Mouse (Mus musculus) liver, embryonic 14.5 days (tissue): ENCODE data around the gene Tm2d3.
A peak's percentile ranks its signal among the peaks of the same experiment; 100 is the strongest.

Experiments
- CTCF ChIP-seq: IDR thresholded peaks from 2 replicates; pipeline ENCODE4 v1.5.1; 2016; ENCODE audit warnings: antibody characterized with exemption, low read depth, control low read depth
- EP300 ChIP-seq: IDR thresholded peaks from 2 replicates; pipeline ENCODE4 v1.6.1; 2016; ENCODE audit warnings: antibody characterized with exemption, low read depth

- peak; percentile 26; the same call in 1 of the 2 replicates for TF ChIP-seq CTCF
- no peak for TF ChIP-seq EP300
Observed at GRCm38 (mm10) chr7:65643861-65644421, 47.0 kb upstream of the Tm2d3 start.
